Mouse (Mus musculus) cortical plate, adult 2 months (tissue): ENCODE measurements around the gene Rpain. TPM values are rescaled to one million over a fixed set of nuclear protein-coding genes. Genes with fewer than 3 reads are reported as not detected.

Source experiments
- H3K27ac ChIP-seq: fragments of 200-500 bp; 2 replicates; pipeline ENCODE4 v1.5.1; 2012; ENCODE audit warnings: low read length, control low read depth, inconsistent platforms; ENCODE audit not compliant: insufficient read depth
- H3K4me1 ChIP-seq: fragments of 200-500 bp; 2 replicates; pipeline ENCODE4 v1.6.1; 2011; ENCODE audit warnings: low read length; ENCODE audit not compliant: control insufficient read depth, insufficient read depth
- H3K4me3 ChIP-seq: fragments of 200-500 bp; 2 replicates; pipeline ENCODE4 v1.5.1; 2011; ENCODE audit warnings: mild to moderate bottlenecking, low read length, control low read depth; ENCODE audit not compliant: insufficient read depth
- CTCF ChIP-seq: fragments of 200-500 bp; IDR thresholded peaks from 2 replicates; pipeline ENCODE4 v1.5.1; 2011; ENCODE audit warnings: mild to moderate bottlenecking, control low read depth, low read length; ENCODE audit not compliant: insufficient read depth; ENCODE audit errors: extremely low read depth
- POLR2A ChIP-seq: fragments of 200-500 bp; IDR thresholded peaks from 2 replicates; pipeline ENCODE4 v1.6.1; 2011; ENCODE audit warnings: mild to moderate bottlenecking, low read length, control low read depth; ENCODE audit not compliant: insufficient read depth; ENCODE audit errors: extremely low read depth
- polyA plus RNA-seq: library from polyadenylated mRNA; depleted of rRNA; stranded (reverse); fragments of >200 nt; gene quantifications from 2 replicates; pipeline ENCODE4 v1.2.3, GENCODE M21; 2012; rRNA removed

Rpain gene
- polyA plus RNA-seq, result 58.0 and 65.4 TPM in 2 replicates

- TF ChIP-seq CTCF (no peak), POLR2A (peak; percentile 78)
- peaks cover 3% of the 10 kb centered on the region for H3K4me1 ChIP-seq
- peak within 1 kb of the TSS; percentile 67 for H3K4me3 ChIP-seq
- peak within 1 kb of the TSS; percentile 83 for H3K27ac ChIP-seq
These were observed at the start of gene Rpain, which contains the start of gene Nup88 for GRCm38 (mm10) chr11:70969821-70970559. Gene Rpain, plus strand, starts transcription at chr11:70970213. Gene Nup88, minus strand, starts transcription at chr11:70969973.

GRCm38 (mm10) chr11:70931461-70931860, 38.6 kb upstream of the Rpain start:
- TF ChIP-seq CTCF (no peak), POLR2A (no peak)
- Histone ChIP-seq H3K4me1 (no peaks in the 10 kb centered on the region), H3K27ac (no peak overlapping the region), H3K4me3 (no peak overlapping the region)

GRCm38 (mm10) chr11:70935316-70935715, 34.7 kb upstream of the Rpain start:
- Histone ChIP-seq H3K4me1 (no peaks in the 10 kb centered on the region), H3K4me3 (no peak overlapping the region), H3K27ac (no peak overlapping the region)
- no peak for TF ChIP-seq POLR2A
- TF ChIP-seq CTCF, result no peak

GRCm38 (mm10) chr11:70942596-70942995, 27.4 kb upstream of the Rpain start:
- no peak overlapping the region for H3K27ac ChIP-seq
- H3K4me3 ChIP-seq, result no peak overlapping the region
- peaks cover 2% of the 10 kb centered on the region; the same call in 1 of the 2 replicates for H3K4me1 ChIP-seq
- TF ChIP-seq CTCF, result 0 out of 2 replicates have a peak, but pooled peaks have one; percentile 24
- TF ChIP-seq POLR2A, result no peak

GRCm38 (mm10) chr11:70943651-70944050, 26.4 kb upstream of the Rpain start:
- TF ChIP-seq POLR2A, result no peak
- TF ChIP-seq CTCF, result no peak
- Histone ChIP-seq H3K4me3 (no peak overlapping the region), H3K4me1 (peaks cover 2% of the 10 kb centered on the region; the same call in 1 of the 2 replicates), H3K27ac (no peak overlapping the region)

- TF ChIP-seq CTCF, result no peak
- no peak for TF ChIP-seq POLR2A
- Histone ChIP-seq H3K4me1 (peaks cover 3% of the 10 kb centered on the region; the same call in 1 of the 2 replicates), H3K27ac (no peak overlapping the region), H3K4me3 (no peak overlapping the region)
These were observed 24.8 kb upstream of the Rpain start for GRCm38 (mm10) chr11:70944935-70945817.

GRCm38 (mm10) chr11:70954711-70955110, 15.3 kb upstream of the Rpain start:
- Histone ChIP-seq H3K27ac (no peak overlapping the region), H3K4me1 (no peaks in the 10 kb centered on the region; the same call in 1 of the 2 replicates), H3K4me3 (no peak overlapping the region)
- no peak for TF ChIP-seq POLR2A
- TF ChIP-seq CTCF, result no peak

GRCm38 (mm10) chr11:70960786-70961554, 9.0 kb upstream of the Rpain start:
- H3K4me1 ChIP-seq, result peaks cover 3% of the 10 kb centered on the region; the same call in 1 of the 2 replicates
- no peak for TF ChIP-seq POLR2A
- TF ChIP-seq CTCF, result no peak
- peak overlapping the region; percentile 46; the same call in 1 of the 2 replicates for H3K27ac ChIP-seq
- no peak overlapping the region for H3K4me3 ChIP-seq
